Mouse (Mus musculus) kidney, embryonic 14.5 days (tissue): ENCODE data around the gene Gm44965. TPM values are rescaled to one million over a fixed set of nuclear protein-coding genes. Genes with fewer than 3 reads are reported as not detected.
A peak's percentile ranks its signal among the peaks of the same experiment; 100 is the strongest.

ENCODE experiments used
- ATAC-seq: fragments of 200-750 bp; cut with Nextera tagmentation; 2 replicates; pipeline ENCODE4 v1.8.0; 2017; ENCODE audit warnings: moderate number of reproducible peaks, mild to moderate bottlenecking, moderate TSS enrichment, moderate library complexity; ENCODE audit not compliant: low FRiP score, low TSS enrichment
- H3K27ac ChIP-seq: fragments of 300-500 bp; sonication (generic); 2 replicates; pipeline ENCODE4 v1.5.1; 2014; ENCODE audit warnings: low read depth, mild to moderate bottlenecking, low read length, moderate library complexity, mixed read lengths
- H3K27me3 ChIP-seq: fragments of 300-500 bp; sonication (generic); 2 replicates; pipeline ENCODE4 v1.6.1; 2014; ENCODE audit warnings: mild to moderate bottlenecking, low read length; ENCODE audit not compliant: control insufficient read depth, insufficient read depth
- H3K36me3 ChIP-seq: fragments of 300-500 bp; sonication (generic); 2 replicates; pipeline ENCODE4 v1.6.1; 2014; ENCODE audit warnings: low read length, mixed read lengths; ENCODE audit not compliant: control insufficient read depth, insufficient read depth
- H3K4me1 ChIP-seq: fragments of 300-500 bp; sonication (generic); 2 replicates; pipeline ENCODE4 v1.6.1; 2014; ENCODE audit warnings: low read length, mixed read lengths; ENCODE audit not compliant: control insufficient read depth, insufficient read depth
- H3K4me2 ChIP-seq: fragments of 300-500 bp; sonication (generic); replicated peaks from 2 replicates; pipeline ENCODE4 v1.6.1; 2014; ENCODE audit warnings: low read depth, mild to moderate bottlenecking, low read length
- H3K4me3 ChIP-seq: fragments of 300-500 bp; sonication (generic); 2 replicates; pipeline ENCODE4 v1.5.1; 2014; ENCODE audit warnings: mild to moderate bottlenecking, low read length
- H3K9ac ChIP-seq: fragments of 300-500 bp; sonication (generic); 2 replicates; pipeline ENCODE4 v1.6.1; 2014; ENCODE audit warnings: low read depth, mild to moderate bottlenecking, low read length, moderate library complexity
- H3K9me3 ChIP-seq: fragments of 300-500 bp; sonication (generic); 2 replicates; pipeline ENCODE4 v1.6.1; 2016; ENCODE audit warnings: low read length; ENCODE audit not compliant: control insufficient read depth
- WGBS: fragments of 180-500 bp; shearing (Covaris S2); extraction: QIAGEN DNeasy Blood & Tissue Kit; methylation state at CpG from one replicate; pipeline ENCODE4 v1.1.7; 2014; 5-methylcytosine and 5-hydroxymethylcytosine counted together
- polyA plus RNA-seq: library from polyadenylated mRNA; unstranded; fragments of >200 nt; fragmentation: Nextera tagmentation; extraction: Ambion mirVana; gene quantifications from 2 replicates; pipeline ENCODE4 v1.2.1, GENCODE M21; 2014

Gene Gm44965
- polyA plus RNA-seq, 1 experiment from 2014 or later, result not detected

- no peak overlapping the region for H3K9ac ChIP-seq
- no peaks in the 10 kb centered on the region for H3K9me3 ChIP-seq
- H3K27ac ChIP-seq, result no peak overlapping the region
- WGBS, result 77% methylated on average over 2 of the region's 2 CpGs
- H3K27me3 ChIP-seq, result no peaks in the 10 kb centered on the region
- ATAC-seq, result no peak
- no peaks in the 10 kb centered on the region for H3K36me3 ChIP-seq
- H3K4me1 ChIP-seq, result no peaks in the 10 kb centered on the region
- H3K4me3 ChIP-seq, result no peak overlapping the region
- no peak overlapping the region for H3K4me2 ChIP-seq
These were observed 44.8 kb downstream of the Gm44965 start for GRCm38 (mm10) chr6:48638553-48638952.

GRCm38 (mm10) chr6:48641391-48641790 is 47.6 kb downstream of the Gm44965 start:
- H3K4me1 ChIP-seq, result no peaks in the 10 kb centered on the region
- 76% methylated on average over 6 of the region's 6 CpGs for WGBS
- H3K9me3 ChIP-seq, result no peaks in the 10 kb centered on the region
- no peaks in the 10 kb centered on the region for H3K27me3 ChIP-seq
- no peak overlapping the region for H3K9ac ChIP-seq
- no peak overlapping the region for H3K4me2 ChIP-seq
- no peak overlapping the region for H3K27ac ChIP-seq
- H3K4me3 ChIP-seq, result no peak overlapping the region
- no peak for ATAC-seq
- no peaks in the 10 kb centered on the region for H3K36me3 ChIP-seq

GRCm38 (mm10) chr6:48642764-48643292 is 49.1 kb downstream of the Gm44965 start:
- WGBS, result 22% methylated on average over 4 of the region's 4 CpGs

GRCm38 (mm10) chr6:48645660-48646308 is 52.0 kb downstream of the Gm44965 start:
- H3K4me1 ChIP-seq, result no peaks in the 10 kb centered on the region
- no peaks in the 10 kb centered on the region for H3K36me3 ChIP-seq
- 12% methylated on average over 12 of the region's 12 CpGs for WGBS
- ATAC-seq, result peak; percentile 20; the same call in 1 of the 2 replicates
- H3K4me3 ChIP-seq, result no peak overlapping the region
- no peak overlapping the region for H3K9ac ChIP-seq
- no peak overlapping the region for H3K4me2 ChIP-seq
- H3K27me3 ChIP-seq, result no peaks in the 10 kb centered on the region
- H3K9me3 ChIP-seq, result no peaks in the 10 kb centered on the region
- H3K27ac ChIP-seq, result no peak overlapping the region

More at GRCm38 (mm10) chr6:48642764-48643292, 49.1 kb downstream of the Gm44965 start:
- Histone ChIP-seq H3K27ac (no peak overlapping the region), H3K4me1 (no peaks in the 10 kb centered on the region), H3K36me3 (no peaks in the 10 kb centered on the region), H3K9ac (no peak overlapping the region), H3K4me2 (no peak overlapping the region), H3K27me3 (no peaks in the 10 kb centered on the region), H3K4me3 (no peak overlapping the region), H3K9me3 (no peaks in the 10 kb centered on the region)
- no peak for ATAC-seq

GRCm38 (mm10) chr6:48646309-48646690 is 52.6 kb downstream of the Gm44965 start:
- 82% methylated on average over 4 of the region's 4 CpGs for WGBS
- Histone ChIP-seq H3K27ac (no peak overlapping the region), H3K4me2 (no peak overlapping the region), H3K9me3 (no peaks in the 10 kb centered on the region), H3K9ac (no peak overlapping the region), H3K27me3 (no peaks in the 10 kb centered on the region), H3K4me3 (no peak overlapping the region), H3K4me1 (no peaks in the 10 kb centered on the region), H3K36me3 (no peaks in the 10 kb centered on the region)
- no peak for ATAC-seq

GRCm38 (mm10) chr6:48646995-48647394 is 53.3 kb downstream of the Gm44965 start, which contains the start of gene Gimap8:
Gene Gimap8 (plus strand): TSS chr6:48647234.
- no peak within 1 kb of the TSS for H3K27ac ChIP-seq
- H3K4me1 ChIP-seq, result no peaks in the 10 kb centered on the region
- no peaks in the 10 kb centered on the region for H3K27me3 ChIP-seq
- H3K36me3 ChIP-seq, result no peaks in the 10 kb centered on the region
- no peak within 1 kb of the TSS for H3K4me2 ChIP-seq
- no peak for ATAC-seq
- H3K4me3 ChIP-seq, result no peak within 1 kb of the TSS
- H3K9ac ChIP-seq, result no peak within 1 kb of the TSS
- H3K9me3 ChIP-seq, result no peaks in the 10 kb centered on the region
- WGBS, result 44% methylated on average over 3 of the region's 3 CpGs

- 77% methylated on average over 2 of the region's 2 CpGs for WGBS
- Histone ChIP-seq H3K9ac (no peak overlapping the region), H3K4me2 (no peak overlapping the region), H3K27ac (no peak overlapping the region), H3K4me1 (no peaks in the 10 kb centered on the region), H3K4me3 (no peak overlapping the region), H3K27me3 (no peaks in the 10 kb centered on the region), H3K9me3 (no peaks in the 10 kb centered on the region), H3K36me3 (no peaks in the 10 kb centered on the region)
- ATAC-seq, result no peak
These were observed 53.9 kb downstream of the Gm44965 start for GRCm38 (mm10) chr6:48647611-48648010.

- H3K4me2 ChIP-seq, result no peak overlapping the region
- no peaks in the 10 kb centered on the region for H3K9me3 ChIP-seq
- H3K27me3 ChIP-seq, result no peaks in the 10 kb centered on the region
- H3K36me3 ChIP-seq, result no peaks in the 10 kb centered on the region
- no peak for ATAC-seq
- no peak overlapping the region for H3K9ac ChIP-seq
- no peak overlapping the region for H3K27ac ChIP-seq
- no peak overlapping the region for H3K4me3 ChIP-seq
- 86% methylated on average over 4 of the region's 4 CpGs for WGBS
- H3K4me1 ChIP-seq, result no peaks in the 10 kb centered on the region
These were observed 55.0 kb downstream of the Gm44965 start for GRCm38 (mm10) chr6:48648779-48649178.

- Histone ChIP-seq H3K9ac (no peak overlapping the region), H3K27me3 (no peaks in the 10 kb centered on the region), H3K27ac (no peak overlapping the region), H3K4me1 (no peaks in the 10 kb centered on the region), H3K4me3 (no peak overlapping the region), H3K4me2 (no peak overlapping the region), H3K9me3 (no peaks in the 10 kb centered on the region), H3K36me3 (no peaks in the 10 kb centered on the region)
- no peak for ATAC-seq
- WGBS, result 88% methylated on average over 9 of the region's 9 CpGs
These were observed 56.3 kb downstream of the Gm44965 start for GRCm38 (mm10) chr6:48650041-48650440.
